Mouse (Mus musculus) limb, embryonic 12.5 days (tissue): Measurements from ENCODE around the gene Kif3a. TPM values are rescaled to one million over a fixed set of nuclear protein-coding genes. Genes with fewer than 3 reads are reported as not detected.

Source experiments
- ATAC-seq: fragments of 200-750 bp; cut with Nextera tagmentation; 2 replicates; pipeline ENCODE4 v1.8.0; 2017; ENCODE audit warnings: low read depth, moderate TSS enrichment; ENCODE audit not compliant: insufficient number of reproducible peaks, insufficient read depth, low FRiP score, low TSS enrichment
- H3K27ac ChIP-seq: fragments of 300-500 bp; sonication (generic); 2 replicates; pipeline ENCODE4 v1.5.1; 2016; ENCODE audit warnings: mild to moderate bottlenecking, moderate library complexity
- H3K27me3 ChIP-seq: fragments of 300-500 bp; sonication (generic); 2 replicates; pipeline ENCODE4 v1.6.1; 2016; ENCODE audit warnings: mild to moderate bottlenecking, moderate library complexity
- H3K36me3 ChIP-seq: fragments of 300-500 bp; sonication (generic); 2 replicates; pipeline ENCODE4 v1.6.1; 2016; ENCODE audit warnings: mild to moderate bottlenecking, moderate library complexity
- H3K4me1 ChIP-seq: fragments of 300-500 bp; sonication (generic); replicated peaks from 2 replicates; pipeline ENCODE4 v1.6.1; 2016
- H3K4me2 ChIP-seq: fragments of 300-500 bp; sonication (generic); 2 replicates; pipeline ENCODE4 v1.6.1; 2016; ENCODE audit warnings: mild to moderate bottlenecking, moderate library complexity
- H3K4me3 ChIP-seq: fragments of 300-500 bp; sonication (generic); replicated peaks from 2 replicates; pipeline ENCODE4 v1.5.1; 2016; ENCODE audit warnings: mild to moderate bottlenecking
- H3K9ac ChIP-seq: fragments of 300-500 bp; sonication (generic); replicated peaks from 2 replicates; pipeline ENCODE4 v1.6.1; 2016; ENCODE audit warnings: mild to moderate bottlenecking, moderate library complexity
- H3K9me3 ChIP-seq: fragments of 300-500 bp; sonication (generic); 2 replicates; pipeline ENCODE4 v1.6.1; 2016; ENCODE audit warnings: mild to moderate bottlenecking, moderate library complexity
- WGBS: fragments of 180-500 bp; shearing (Covaris S2); methylation state at CpG from one replicate; pipeline ENCODE4 v1.1.7; 2016; 5-methylcytosine and 5-hydroxymethylcytosine counted together
- polyA plus RNA-seq: library from polyadenylated mRNA; unstranded; fragments of >200 nt; fragmentation: Nextera tagmentation; extraction: Ambion mirVana; gene quantifications from 2 replicates; pipeline ENCODE4 v1.2.1, GENCODE M21; 2016

Kif3a gene
- polyA plus RNA-seq, 1 experiment from 2014 or later, result 84.6 TPM

DNA sequence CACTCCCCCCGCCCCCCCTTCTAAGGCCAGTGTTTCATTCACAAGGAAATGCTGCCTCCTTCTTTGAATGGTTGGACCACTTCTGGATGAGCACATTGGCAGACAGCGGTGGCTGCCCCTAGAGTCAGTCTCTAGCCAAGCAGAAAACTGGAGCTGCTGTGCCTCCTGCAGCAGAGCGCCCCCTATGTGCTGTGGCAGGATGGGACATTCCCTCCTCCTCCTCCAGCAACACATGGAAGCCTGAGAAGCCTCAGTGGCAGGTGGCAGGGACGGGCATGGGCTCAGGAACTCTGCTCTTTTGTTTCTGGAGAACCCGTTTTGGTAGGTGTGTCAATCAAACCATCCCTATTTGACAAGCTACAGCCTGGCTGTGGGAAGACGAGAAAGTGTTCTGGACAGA lies 42.3 kb upstream of the Kif3a start:
- Histone ChIP-seq H3K27me3 (no peaks in the 10 kb centered on the region), H3K4me1 (peaks cover 79% of the 10 kb centered on the region), H3K4me3 (no peak overlapping the region), H3K9ac (no peak overlapping the region), H3K36me3 (0 out of 2 replicates have a peak, but pooled peaks cover 3% of the 10 kb centered on the region), H3K27ac (no peak overlapping the region), H3K4me2 (no peak overlapping the region), H3K9me3 (no peaks in the 10 kb centered on the region)
- WGBS, result 77% methylated on average over 6 of the region's 6 CpGs
- no peak for ATAC-seq

- H3K36me3 ChIP-seq, result 0 out of 2 replicates have a peak, but pooled peaks cover 3% of the 10 kb centered on the region
- 45% methylated on average over 4 of the region's 4 CpGs for WGBS
- no peaks in the 10 kb centered on the region for H3K9me3 ChIP-seq
- no peak overlapping the region for H3K27ac ChIP-seq
- no peaks in the 10 kb centered on the region for H3K27me3 ChIP-seq
- no peak overlapping the region for H3K4me2 ChIP-seq
- ATAC-seq, result no peak
- H3K9ac ChIP-seq, result no peak overlapping the region
- H3K4me1 ChIP-seq, result peaks cover 75% of the 10 kb centered on the region
- no peak overlapping the region for H3K4me3 ChIP-seq
These were observed 41.7 kb upstream of the Kif3a start for GRCm38 (mm10) chr11:53525461-53525860.

DNA sequence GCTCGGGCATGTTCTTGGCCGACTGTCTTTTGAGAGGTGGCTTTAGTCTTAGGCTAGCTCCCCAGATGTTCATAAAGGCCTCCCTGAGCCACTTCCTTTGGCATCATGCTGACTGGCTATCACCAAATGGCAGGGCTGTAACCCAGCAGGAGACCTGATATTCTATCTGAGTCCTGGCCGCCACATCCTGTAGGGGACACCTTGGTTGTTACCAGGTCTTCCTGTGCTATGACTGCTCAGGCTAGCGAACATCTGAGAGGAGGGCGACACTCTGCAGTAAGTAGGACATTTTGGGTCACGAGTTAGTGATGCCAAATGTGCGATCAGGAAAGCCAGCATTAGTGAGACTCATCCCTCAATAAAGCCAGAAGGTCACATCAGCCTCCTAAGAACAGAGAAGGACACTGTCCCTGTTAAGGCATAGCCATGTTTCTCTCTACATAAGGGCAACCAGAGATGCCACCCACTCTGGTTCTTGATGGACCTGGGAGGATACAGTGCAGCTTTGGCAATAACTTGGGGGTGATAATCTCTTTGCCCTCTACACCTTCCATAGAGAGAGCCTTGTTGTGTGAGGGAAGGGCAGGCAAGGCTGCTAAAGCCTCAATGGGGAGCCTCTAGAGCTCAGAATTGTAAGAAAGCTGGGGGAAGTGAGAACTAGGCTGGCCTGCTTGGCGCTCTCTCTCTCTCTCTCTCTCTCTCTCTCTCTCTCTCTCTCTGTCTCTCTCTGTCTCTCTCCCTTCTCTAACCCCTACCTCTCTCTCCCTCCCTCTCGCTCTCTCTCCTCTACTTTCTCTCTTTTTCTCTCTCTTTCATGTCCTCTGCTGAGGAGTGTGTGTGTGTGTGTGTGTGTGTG lies 38.6 kb upstream of the Kif3a start:
- WGBS, result 51% methylated on average over 9 of the region's 9 CpGs
- Histone ChIP-seq H3K27me3 (no peaks in the 10 kb centered on the region), H3K9ac (no peak overlapping the region), H3K4me2 (no peak overlapping the region), H3K27ac (no peak overlapping the region), H3K36me3 (peaks cover 19% of the 10 kb centered on the region), H3K4me1 (peaks cover 45% of the 10 kb centered on the region), H3K4me3 (no peak overlapping the region), H3K9me3 (no peaks in the 10 kb centered on the region)
- no peak for ATAC-seq

DNA sequence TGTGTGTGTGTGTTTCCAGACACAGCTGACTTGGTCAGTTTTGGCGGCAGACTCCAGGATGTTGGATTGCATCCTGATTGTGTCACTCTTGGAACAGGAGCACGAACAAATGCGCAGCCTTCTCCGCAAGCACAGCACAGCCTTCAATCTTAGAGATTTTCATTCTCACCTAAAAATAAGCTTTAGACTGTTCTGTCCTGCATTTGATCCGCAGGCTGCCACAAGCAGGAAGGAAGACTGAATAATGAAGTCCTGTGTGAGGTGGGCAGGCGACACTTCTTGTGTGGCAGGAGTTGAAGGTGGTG lies 38.0 kb upstream of the Kif3a start:
- H3K27me3 ChIP-seq, result no peaks in the 10 kb centered on the region
- H3K4me2 ChIP-seq, result no peak overlapping the region
- WGBS, result 63% methylated on average over 6 of the region's 6 CpGs
- peaks cover 25% of the 10 kb centered on the region for H3K36me3 ChIP-seq
- H3K9me3 ChIP-seq, result no peaks in the 10 kb centered on the region
- H3K4me3 ChIP-seq, result no peak overlapping the region
- H3K27ac ChIP-seq, result no peak overlapping the region
- ATAC-seq, result no peak
- H3K4me1 ChIP-seq, result peaks cover 40% of the 10 kb centered on the region
- H3K9ac ChIP-seq, result no peak overlapping the region

GRCm38 (mm10) chr11:53530001-53530400 lies 37.2 kb upstream of the Kif3a start:
- no peak overlapping the region for H3K27ac ChIP-seq
- H3K27me3 ChIP-seq, result no peaks in the 10 kb centered on the region
- no peak for ATAC-seq
- H3K36me3 ChIP-seq, result peaks cover 31% of the 10 kb centered on the region
- H3K4me2 ChIP-seq, result no peak overlapping the region
- 82% methylated on average over 9 of the region's 9 CpGs for WGBS
- H3K9me3 ChIP-seq, result no peaks in the 10 kb centered on the region
- no peak overlapping the region for H3K4me3 ChIP-seq
- no peak overlapping the region for H3K9ac ChIP-seq
- H3K4me1 ChIP-seq, result peaks cover 32% of the 10 kb centered on the region

GRCm38 (mm10) chr11:53531578-53532230 lies 35.5 kb upstream of the Kif3a start:
- WGBS, result 96% methylated on average over 10 of the region's 10 CpGs

DNA sequence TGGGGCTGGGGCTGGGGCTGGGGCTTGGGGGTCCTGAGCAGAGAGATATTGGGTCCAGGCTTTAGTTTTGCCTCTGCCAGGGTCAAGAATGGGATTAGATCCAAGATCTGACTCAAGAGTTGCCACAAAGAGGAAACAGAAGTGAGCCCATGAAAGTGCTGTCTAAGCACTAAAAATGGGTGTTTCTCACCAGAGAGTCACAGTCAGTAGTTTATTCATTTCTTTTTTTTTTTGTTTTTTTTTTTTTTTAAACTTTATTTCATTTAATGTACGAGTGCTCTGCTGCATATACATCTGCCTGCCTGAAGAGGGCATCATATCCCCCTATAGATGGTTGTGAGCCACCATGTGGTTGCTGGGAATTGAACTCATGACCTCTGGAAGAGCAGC lies 35.0 kb upstream of the Kif3a start:
- ATAC-seq, result no peak
- WGBS, result 92% methylated on average over 1 of the region's 1 CpGs

More at GRCm38 (mm10) chr11:53531578-53532230, 35.5 kb upstream of the Kif3a start:
- no peak for ATAC-seq
- H3K9ac ChIP-seq, result no peak overlapping the region
- H3K27me3 ChIP-seq, result no peaks in the 10 kb centered on the region
- H3K4me3 ChIP-seq, result no peak overlapping the region
- H3K4me2 ChIP-seq, result no peak overlapping the region
- no peak overlapping the region for H3K27ac ChIP-seq
- H3K4me1 ChIP-seq, result peaks cover 24% of the 10 kb centered on the region
- peaks cover 47% of the 10 kb centered on the region for H3K36me3 ChIP-seq
- H3K9me3 ChIP-seq, result no peaks in the 10 kb centered on the region

GRCm38 (mm10) chr11:53539002-53539491 lies 28.1 kb upstream of the Kif3a start:
- no peak for ATAC-seq
- no peak overlapping the region for H3K27ac ChIP-seq
- H3K36me3 ChIP-seq, result peaks cover 83% of the 10 kb centered on the region
- no peaks in the 10 kb centered on the region for H3K4me1 ChIP-seq
- no peak overlapping the region for H3K4me3 ChIP-seq
- H3K9ac ChIP-seq, result no peak overlapping the region
- no peak overlapping the region for H3K4me2 ChIP-seq
- H3K9me3 ChIP-seq, result no peaks in the 10 kb centered on the region
- 82% methylated on average over 15 of the region's 15 CpGs for WGBS
- no peaks in the 10 kb centered on the region for H3K27me3 ChIP-seq

More for the DNA sequence above, 35.0 kb upstream of the Kif3a start:
- no peak overlapping the region for H3K4me2 ChIP-seq
- H3K4me3 ChIP-seq, result no peak overlapping the region
- no peaks in the 10 kb centered on the region for H3K9me3 ChIP-seq
- H3K4me1 ChIP-seq, result peaks cover 24% of the 10 kb centered on the region
- no peaks in the 10 kb centered on the region for H3K27me3 ChIP-seq
- H3K27ac ChIP-seq, result no peak overlapping the region
- peaks cover 52% of the 10 kb centered on the region for H3K36me3 ChIP-seq
- H3K9ac ChIP-seq, result no peak overlapping the region

GRCm38 (mm10) chr11:53540394-53540793 lies 26.8 kb upstream of the Kif3a start:
- no peak for ATAC-seq
- H3K36me3 ChIP-seq, result peaks cover 69% of the 10 kb centered on the region

DNA sequence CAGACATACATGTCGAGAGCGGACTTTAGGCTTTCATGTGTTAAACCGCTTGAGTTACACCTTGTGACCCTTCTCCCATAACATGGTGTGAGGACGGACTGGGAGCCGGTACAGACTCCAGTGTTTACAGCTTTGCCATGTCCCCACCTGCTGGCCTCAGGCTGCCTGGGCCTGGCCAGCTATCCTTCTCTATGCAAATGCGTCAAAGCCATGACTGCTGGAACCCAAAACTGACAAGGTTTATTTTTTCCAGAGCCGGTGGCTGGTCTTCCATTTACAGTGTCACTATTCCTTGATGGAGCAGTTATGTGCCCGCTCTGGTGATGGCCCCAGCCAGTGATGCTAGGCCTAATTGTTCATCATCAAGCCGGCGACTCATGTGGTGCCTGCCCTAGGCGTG lies 26.0 kb upstream of the Kif3a start:
- WGBS, result 83% methylated on average over 11 of the region's 11 CpGs
- ATAC-seq, result no peak
- H3K36me3 ChIP-seq, result peaks cover 61% of the 10 kb centered on the region
- no peak overlapping the region for H3K27ac ChIP-seq
- H3K4me3 ChIP-seq, result no peak overlapping the region
- no peak overlapping the region for H3K9ac ChIP-seq
- no peaks in the 10 kb centered on the region for H3K27me3 ChIP-seq
- H3K4me1 ChIP-seq, result peaks cover 4% of the 10 kb centered on the region
- H3K9me3 ChIP-seq, result no peaks in the 10 kb centered on the region
- no peak overlapping the region for H3K4me2 ChIP-seq

More at GRCm38 (mm10) chr11:53540394-53540793, 26.8 kb upstream of the Kif3a start:
- Histone ChIP-seq H3K27me3 (no peaks in the 10 kb centered on the region), H3K27ac (no peak overlapping the region), H3K9ac (no peak overlapping the region), H3K4me1 (no peaks in the 10 kb centered on the region), H3K4me3 (no peak overlapping the region), H3K4me2 (no peak overlapping the region), H3K9me3 (no peaks in the 10 kb centered on the region)
- 92% methylated on average over 3 of the region's 3 CpGs for WGBS

DNA sequence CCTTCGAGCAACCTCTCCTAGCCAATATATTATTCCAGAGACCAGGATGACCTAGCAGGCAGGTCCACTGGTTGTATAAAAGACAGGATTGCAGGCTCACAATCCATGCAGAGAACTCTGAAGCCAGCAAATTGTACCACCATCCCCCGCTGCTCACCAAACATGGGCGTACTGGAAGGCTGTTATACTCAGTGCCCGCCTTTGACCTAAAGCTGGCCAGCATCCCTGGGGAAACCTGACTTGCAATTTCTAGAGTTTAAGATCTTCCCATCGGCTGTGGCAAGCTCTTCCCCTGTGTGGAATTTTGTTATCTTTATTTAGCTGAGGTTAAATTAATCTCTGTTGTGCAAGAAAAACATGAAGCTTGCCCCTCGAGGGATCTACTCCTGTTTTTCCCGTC lies 24.2 kb upstream of the Kif3a start:
- WGBS, result 74% methylated on average over 7 of the region's 7 CpGs
- Histone ChIP-seq H3K9me3 (no peaks in the 10 kb centered on the region), H3K4me3 (no peak overlapping the region), H3K4me1 (peaks cover 7% of the 10 kb centered on the region), H3K9ac (no peak overlapping the region), H3K27me3 (no peaks in the 10 kb centered on the region), H3K4me2 (no peak overlapping the region), H3K36me3 (peaks cover 43% of the 10 kb centered on the region), H3K27ac (no peak overlapping the region)
- ATAC-seq, result no peak
